Mouse (Mus musculus) embryonic facial prominence, embryonic 10.5 days (tissue): ENCODE results near the gene Fn1. TPM values are rescaled to one million over a fixed set of nuclear protein-coding genes. Genes with fewer than 3 reads are reported as not detected.

Source experiments
- DNase-seq: peaks from one replicate; pipeline ENCODE4 v3.0.0-alpha.2; 2017; ENCODE audit warnings: low spot score
- H3K27ac ChIP-seq: fragments of 300-500 bp; sonication (generic); replicated peaks from 2 replicates; pipeline ENCODE4 v1.5.1; 2016; ENCODE audit warnings: mild to moderate bottlenecking
- H3K27me3 ChIP-seq: fragments of 300-500 bp; sonication (generic); replicated peaks from 2 replicates; pipeline ENCODE4 v1.6.1; 2016; ENCODE audit warnings: low read depth, mild to moderate bottlenecking; ENCODE audit not compliant: poor library complexity, severe bottlenecking
- H3K36me3 ChIP-seq: fragments of 300-500 bp; sonication (generic); replicated peaks from 2 replicates; pipeline ENCODE4 v1.6.1; 2016; ENCODE audit warnings: mild to moderate bottlenecking, moderate library complexity
- H3K4me1 ChIP-seq: fragments of 300-500 bp; sonication (generic); 2 replicates; pipeline ENCODE4 v1.6.1; 2016
- H3K4me3 ChIP-seq: fragments of 300-500 bp; sonication (generic); 2 replicates; pipeline ENCODE4 v1.5.1; 2016; ENCODE audit warnings: mild to moderate bottlenecking, moderate library complexity
- H3K9me3 ChIP-seq: fragments of 300-500 bp; sonication (generic); 2 replicates; pipeline ENCODE4 v1.6.1; 2016; ENCODE audit warnings: mild to moderate bottlenecking
- WGBS: fragments of 180-500 bp; shearing (Covaris S2); methylation state at CpG from one replicate; pipeline ENCODE4 v1.1.7; 2016; 5-methylcytosine and 5-hydroxymethylcytosine counted together
- polyA plus RNA-seq: library from polyadenylated mRNA; unstranded; fragments of >200 nt; fragmentation: Nextera tagmentation; extraction: Ambion mirVana; gene quantifications from 2 replicates; pipeline ENCODE4 v1.2.1, GENCODE M21; 2016

Fn1 gene
- polyA plus RNA-seq, 1 experiment from 2014 or later, result 130 TPM

- 3% methylated on average over 3 of the region's 3 CpGs for WGBS
- H3K9me3 ChIP-seq, result no peaks in the 10 kb centered on the region
Measured at GRCm38 (mm10) chr1:71673398-71673910, 20.5 kb upstream of the Fn1 start.

GRCm38 (mm10) chr1:71672346-71672745 is 19.3 kb upstream of the Fn1 start:
- peaks cover 8% of the 10 kb centered on the region for H3K4me1 ChIP-seq
- H3K4me3 ChIP-seq, result no peak overlapping the region
- WGBS, result 83% methylated on average over 3 of the region's 3 CpGs
- no peaks in the 10 kb centered on the region for H3K27me3 ChIP-seq
- H3K36me3 ChIP-seq, result no peaks in the 10 kb centered on the region
- no peak overlapping the region for H3K27ac ChIP-seq
- no peak for DNase-seq
- H3K9me3 ChIP-seq, result no peaks in the 10 kb centered on the region

More at GRCm38 (mm10) chr1:71673398-71673910, 20.5 kb upstream of the Fn1 start:
- peaks cover 8% of the 10 kb centered on the region for H3K4me1 ChIP-seq
- no peaks in the 10 kb centered on the region for H3K36me3 ChIP-seq
- H3K4me3 ChIP-seq, result no peak overlapping the region
- H3K27ac ChIP-seq, result peak overlapping the region; percentile 51; the same call in 1 of the 2 replicates
- no peaks in the 10 kb centered on the region for H3K27me3 ChIP-seq
- peak; percentile 26 for DNase-seq

- 94% methylated on average over 6 of the region's 6 CpGs for WGBS
Measured at GRCm38 (mm10) chr1:71663242-71663641, 10.2 kb upstream of the Fn1 start.

GRCm38 (mm10) chr1:71658632-71659031 is 5.6 kb upstream of the Fn1 start:
- WGBS, result 60% methylated on average over 6 of the region's 6 CpGs

More at GRCm38 (mm10) chr1:71663242-71663641, 10.2 kb upstream of the Fn1 start:
- Histone ChIP-seq H3K27me3 (no peaks in the 10 kb centered on the region), H3K36me3 (peaks cover 13% of the 10 kb centered on the region; the same call in 1 of the 2 replicates), H3K9me3 (peaks cover 21% of the 10 kb centered on the region; the same call in 1 of the 2 replicates), H3K4me3 (no peak overlapping the region), H3K4me1 (peaks cover 2% of the 10 kb centered on the region; the same call in 1 of the 2 replicates), H3K27ac (no peak overlapping the region)
- DNase-seq, result no peak

GRCm38 (mm10) chr1:71656309-71656708 is 3.3 kb upstream of the Fn1 start:
- no peaks in the 10 kb centered on the region for H3K36me3 ChIP-seq
- H3K4me3 ChIP-seq, result no peak overlapping the region
- 77% methylated on average over 6 of the region's 6 CpGs for WGBS
- DNase-seq, result no peak
- H3K27ac ChIP-seq, result no peak overlapping the region
- H3K27me3 ChIP-seq, result no peaks in the 10 kb centered on the region
- H3K9me3 ChIP-seq, result no peaks in the 10 kb centered on the region
- peaks cover 19% of the 10 kb centered on the region for H3K4me1 ChIP-seq

More at GRCm38 (mm10) chr1:71658632-71659031, 5.6 kb upstream of the Fn1 start:
- Histone ChIP-seq H3K9me3 (peaks cover 21% of the 10 kb centered on the region; the same call in 1 of the 2 replicates), H3K4me3 (no peak overlapping the region), H3K4me1 (peaks cover 11% of the 10 kb centered on the region), H3K27ac (no peak overlapping the region), H3K27me3 (no peaks in the 10 kb centered on the region), H3K36me3 (peaks cover 13% of the 10 kb centered on the region; the same call in 1 of the 2 replicates)
- no peak for DNase-seq

GRCm38 (mm10) chr1:71654221-71654620 is 1.2 kb upstream of the Fn1 start:
- peaks cover 18% of the 10 kb centered on the region for H3K36me3 ChIP-seq
- WGBS, result 15% methylated on average over 8 of the region's 8 CpGs
- peak overlapping the region; percentile 81 for H3K4me3 ChIP-seq
- H3K4me1 ChIP-seq, result peaks cover 32% of the 10 kb centered on the region
- H3K27ac ChIP-seq, result peak overlapping the region; percentile 98
- no peaks in the 10 kb centered on the region for H3K9me3 ChIP-seq
- no peak for DNase-seq
- H3K27me3 ChIP-seq, result no peaks in the 10 kb centered on the region

GRCm38 (mm10) chr1:71653400-71654159 is 580 bp upstream of the Fn1 start:
- no peaks in the 10 kb centered on the region for H3K27me3 ChIP-seq
- H3K4me3 ChIP-seq, result peak overlapping the region; percentile 81
- H3K36me3 ChIP-seq, result peaks cover 24% of the 10 kb centered on the region
- WGBS, result under 1% methylated on average over 24 of the region's 24 CpGs
- no peaks in the 10 kb centered on the region for H3K9me3 ChIP-seq
- peaks cover 30% of the 10 kb centered on the region for H3K4me1 ChIP-seq
- peak; percentile 63 for DNase-seq
- H3K27ac ChIP-seq, result peak overlapping the region; percentile 98

- peaks cover 30% of the 10 kb centered on the region for H3K4me1 ChIP-seq
- H3K4me3 ChIP-seq, result peak overlapping the region; percentile 81
- 58% methylated on average over 1 of the region's 1 CpGs for WGBS
- H3K27me3 ChIP-seq, result no peaks in the 10 kb centered on the region
- peaks cover 41% of the 10 kb centered on the region for H3K36me3 ChIP-seq
- no peak for DNase-seq
- no peaks in the 10 kb centered on the region for H3K9me3 ChIP-seq
- peak overlapping the region; percentile 98; the same call in 1 of the 2 replicates for H3K27ac ChIP-seq
Measured at GRCm38 (mm10) chr1:71651828-71652227, 1.2 kb downstream of the Fn1 start.

- Histone ChIP-seq H3K4me1 (peaks cover 30% of the 10 kb centered on the region), H3K36me3 (peaks cover 47% of the 10 kb centered on the region), H3K27ac (peak overlapping the region; percentile 98), H3K27me3 (no peaks in the 10 kb centered on the region), H3K4me3 (peak overlapping the region; percentile 81), H3K9me3 (no peaks in the 10 kb centered on the region)
- DNase-seq, result peak; percentile 52
- whole genome bisulfite sequencing, result 37% methylated on average over 9 of the region's 9 CpGs
Measured at GRCm38 (mm10) chr1:71651315-71651714, 1.7 kb downstream of the Fn1 start.

- Histone ChIP-seq H3K36me3 (peaks cover 52% of the 10 kb centered on the region), H3K27ac (no peak overlapping the region; the same call in 1 of the 2 replicates), H3K4me1 (peaks cover 30% of the 10 kb centered on the region), H3K4me3 (peak overlapping the region; percentile 81), H3K27me3 (no peaks in the 10 kb centered on the region), H3K9me3 (no peaks in the 10 kb centered on the region)
- no peak for DNase-seq
- 42% methylated on average over 6 of the region's 6 CpGs for WGBS
Measured at GRCm38 (mm10) chr1:71650741-71651140, 2.3 kb downstream of the Fn1 start.

- Histone ChIP-seq H3K27ac (no peak overlapping the region), H3K27me3 (no peaks in the 10 kb centered on the region), H3K9me3 (no peaks in the 10 kb centered on the region), H3K36me3 (peaks cover 78% of the 10 kb centered on the region), H3K4me3 (no peak overlapping the region), H3K4me1 (peaks cover 19% of the 10 kb centered on the region)
- DNase-seq, result no peak
- 87% methylated on average over 7 of the region's 7 CpGs for WGBS
Measured at GRCm38 (mm10) chr1:71648166-71648565, 4.8 kb downstream of the Fn1 start.

- peaks cover 17% of the 10 kb centered on the region for H3K4me1 ChIP-seq
- no peak for DNase-seq
- H3K9me3 ChIP-seq, result no peaks in the 10 kb centered on the region
- peaks cover 92% of the 10 kb centered on the region for H3K36me3 ChIP-seq
- H3K4me3 ChIP-seq, result no peak overlapping the region
- H3K27ac ChIP-seq, result no peak overlapping the region
- no peaks in the 10 kb centered on the region for H3K27me3 ChIP-seq
- WGBS, result 89% methylated on average over 5 of the region's 5 CpGs
Measured at GRCm38 (mm10) chr1:71646774-71647173, 6.2 kb downstream of the Fn1 start.

- Histone ChIP-seq H3K4me3 (no peak overlapping the region), H3K9me3 (no peaks in the 10 kb centered on the region), H3K4me1 (peaks cover 10% of the 10 kb centered on the region), H3K27me3 (no peaks in the 10 kb centered on the region), H3K36me3 (peaks cover 100% of the 10 kb centered on the region), H3K27ac (no peak overlapping the region)
- no peak for DNase-seq
- WGBS, result 63% methylated on average over 3 of the region's 3 CpGs
Measured at GRCm38 (mm10) chr1:71645999-71646398, 7.0 kb downstream of the Fn1 start.
